Mouse (Mus musculus): Measurements from ENCODE around the gene Vipas39. TPM values are rescaled to one million over a fixed set of nuclear protein-coding genes. Genes with fewer than 3 reads are reported as not detected.

Vipas39 gene
- polyA plus RNA-seq, 1 experiment: 0.06 TPM

DNA sequence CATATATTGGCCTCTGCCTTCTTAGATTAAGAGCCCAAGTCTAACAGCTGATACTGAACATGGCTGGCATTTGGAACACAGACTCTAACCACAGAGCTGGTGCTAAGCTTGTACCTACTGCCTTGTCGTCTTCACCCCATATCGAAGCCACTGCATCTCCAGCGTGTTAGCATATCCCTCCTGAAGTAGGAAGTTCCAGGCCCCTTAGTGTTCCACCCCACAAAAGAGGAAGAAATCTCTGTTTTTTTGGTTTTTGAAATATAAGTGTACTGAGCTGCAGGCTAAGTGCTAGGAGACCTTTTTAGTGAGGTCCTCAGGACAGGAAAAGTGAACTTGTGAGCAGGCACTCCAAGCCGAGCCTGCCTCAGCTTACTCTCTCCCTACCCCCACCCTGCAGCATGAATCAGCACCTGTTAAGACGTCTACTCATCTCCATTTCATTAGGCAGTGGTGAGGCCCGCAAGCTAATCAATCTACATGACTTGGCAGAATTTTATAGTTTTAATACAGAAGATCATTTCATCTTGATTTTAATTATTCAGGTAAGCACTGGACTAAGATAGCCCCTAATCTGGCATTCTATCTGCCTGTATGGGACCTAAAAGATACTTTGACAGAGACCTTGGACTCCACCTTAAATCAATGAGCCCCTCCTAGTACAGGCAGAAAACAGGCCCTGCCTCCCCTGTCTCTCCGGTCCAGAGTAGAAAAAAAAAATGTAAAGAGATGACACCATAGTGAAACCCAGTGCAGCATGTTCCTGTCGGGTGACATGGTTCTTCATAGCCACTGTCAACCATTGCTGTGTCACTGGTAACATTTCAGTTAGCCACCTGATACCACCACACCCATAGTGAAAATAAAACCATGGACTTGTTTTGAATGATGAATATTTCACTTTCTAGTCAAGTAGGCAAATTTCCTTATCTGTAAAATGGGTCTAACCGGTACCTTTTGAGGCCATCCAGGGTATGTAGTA, 9.1 kb upstream of the Vipas39 start:
- Histone ChIP-seq H3K36me3 (ENCODE audit: control insufficient read depth) (peaks cover 70% of the 10 kb centered on the region), H3K4me1 (ENCODE audit: control insufficient read depth) (peaks cover 42% of the 10 kb centered on the region)
- TF ChIP-seq TAL1 (IDR thresholded peaks at IDR 0.05; ENCODE audit: low read length) (no peak), GATA1 (IDR thresholded peaks at IDR 0.05; ENCODE audit: low read length) (no peak)

GRCm38 (mm10) chr12:87267682-87268081, 1.6 kb upstream of the Vipas39 start:
- TF ChIP-seq GATA1 (IDR thresholded peaks at IDR 0.05; ENCODE audit: low read length) (no peak), TAL1 (IDR thresholded peaks at IDR 0.05; ENCODE audit: low read length) (no peak)
- Histone ChIP-seq H3K4me1 (ENCODE audit: control insufficient read depth) (peaks cover 32% of the 10 kb centered on the region), H3K27me3 (ENCODE audit: control insufficient read depth) (no peaks in the 10 kb centered on the region), H3K36me3 (ENCODE audit: control insufficient read depth) (peaks cover 53% of the 10 kb centered on the region), H3K4me3 (replicated peaks) (peak overlapping the region; percentile 87), H3K9me3 (ENCODE audit: control insufficient read depth, low read length) (no peaks in the 10 kb centered on the region)

More for the DNA sequence above, 9.1 kb upstream of the Vipas39 start:
- H3K4me3 ChIP-seq (replicated peaks): peak overlapping the region; percentile 10
- H3K27me3 ChIP-seq (ENCODE audit: control insufficient read depth): no peaks in the 10 kb centered on the region
- no peaks in the 10 kb centered on the region for H3K9me3 ChIP-seq (ENCODE audit: control insufficient read depth, low read length)

DNA sequence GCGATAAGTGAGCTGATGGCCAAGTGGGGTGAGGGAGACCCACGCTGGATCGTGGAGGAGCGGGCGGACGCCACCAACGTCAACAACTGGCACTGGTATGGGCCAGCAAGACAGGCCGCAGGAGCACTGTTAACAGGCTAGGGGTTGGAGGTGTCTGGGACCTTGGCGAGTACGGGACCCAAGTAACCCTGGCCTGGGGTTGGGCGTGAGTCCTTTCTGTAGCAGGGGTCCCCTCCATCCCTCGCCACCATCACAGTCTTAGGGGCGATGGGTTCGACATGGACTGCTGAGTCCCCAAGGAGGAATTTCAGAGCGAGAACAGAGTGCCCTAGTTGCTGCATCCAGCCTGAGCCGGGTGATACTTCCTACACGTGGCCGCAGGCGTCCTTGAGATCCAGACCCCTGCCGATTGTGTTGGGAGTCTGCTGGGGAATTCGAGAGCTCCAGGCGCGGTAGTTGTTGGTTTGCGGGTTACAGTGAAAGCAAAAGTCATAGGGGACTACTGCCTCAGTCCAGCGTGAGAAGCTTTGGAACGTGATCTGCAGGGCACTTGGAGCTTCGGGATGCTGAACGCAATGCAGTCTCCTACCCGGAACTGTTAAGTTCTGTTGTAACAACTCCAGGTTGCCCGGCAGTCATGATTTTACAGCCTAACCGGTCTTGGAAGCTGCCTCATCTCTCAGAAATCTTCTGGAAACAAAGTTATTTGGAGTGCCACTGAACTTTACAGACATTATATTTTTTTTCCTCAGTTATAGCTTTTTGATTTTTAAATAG, 959 bp upstream of the Vipas39 start:
- Histone ChIP-seq H3K4me3 (replicated peaks) (peak overlapping the region; percentile 87), H3K9me3 (ENCODE audit: control insufficient read depth, low read length) (no peaks in the 10 kb centered on the region), H3K36me3 (ENCODE audit: control insufficient read depth) (peaks cover 50% of the 10 kb centered on the region), H3K27me3 (ENCODE audit: control insufficient read depth) (no peaks in the 10 kb centered on the region), H3K4me1 (ENCODE audit: control insufficient read depth) (peaks cover 32% of the 10 kb centered on the region)
- TF ChIP-seq GATA1 (IDR thresholded peaks at IDR 0.05; ENCODE audit: low read length): no peak

- H3K4me3 ChIP-seq (replicated peaks): peak overlapping the region; percentile 87
- no peak for TF ChIP-seq GATA1 (IDR thresholded peaks at IDR 0.05; ENCODE audit: low read length)
- no peak for TF ChIP-seq TAL1 (IDR thresholded peaks at IDR 0.05; ENCODE audit: low read length)
- H3K27me3 ChIP-seq (ENCODE audit: control insufficient read depth): no peaks in the 10 kb centered on the region
- H3K9me3 ChIP-seq (ENCODE audit: control insufficient read depth, low read length): no peaks in the 10 kb centered on the region
- peaks cover 45% of the 10 kb centered on the region for H3K36me3 ChIP-seq (ENCODE audit: control insufficient read depth)
- H3K4me1 ChIP-seq (ENCODE audit: control insufficient read depth): peaks cover 32% of the 10 kb centered on the region
Observed at GRCm38 (mm10) chr12:87265444-87265843, 612 bp downstream of the Vipas39 start.

- Histone ChIP-seq H3K36me3 (ENCODE audit: control insufficient read depth) (peaks cover 51% of the 10 kb centered on the region), H3K4me1 (ENCODE audit: control insufficient read depth) (peaks cover 23% of the 10 kb centered on the region), H3K4me3 (replicated peaks) (no peak overlapping the region), H3K27me3 (ENCODE audit: control insufficient read depth) (no peaks in the 10 kb centered on the region), H3K9me3 (ENCODE audit: control insufficient read depth, low read length) (no peaks in the 10 kb centered on the region)
- no peak for TF ChIP-seq TAL1 (IDR thresholded peaks at IDR 0.05; ENCODE audit: low read length)
- no peak for TF ChIP-seq GATA1 (IDR thresholded peaks at IDR 0.05; ENCODE audit: low read length)
Observed at GRCm38 (mm10) chr12:87260562-87260961, 5.5 kb downstream of the Vipas39 start.

DNA sequence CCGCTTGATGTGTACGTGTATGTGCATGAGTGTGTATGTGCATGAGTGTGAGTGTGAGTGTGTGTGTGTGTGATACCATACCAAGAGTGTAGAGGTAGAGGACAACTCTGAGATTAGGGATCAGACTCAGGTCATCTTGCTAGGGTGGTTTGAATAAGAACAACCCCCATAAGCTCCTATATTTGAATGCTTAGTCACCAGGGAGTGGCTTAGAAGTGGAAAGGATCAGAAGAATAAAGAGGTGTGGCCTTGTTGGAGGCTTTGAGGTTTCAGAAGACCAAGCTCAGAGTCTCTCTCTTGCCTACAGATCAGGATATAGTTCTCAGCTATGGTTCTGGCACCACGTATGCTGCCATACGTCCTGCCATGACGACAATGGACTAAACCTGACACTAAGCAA, 9.4 kb downstream of the Vipas39 start:
- no peaks in the 10 kb centered on the region for H3K27me3 ChIP-seq (ENCODE audit: control insufficient read depth)
- peaks cover 15% of the 10 kb centered on the region for H3K4me1 ChIP-seq (ENCODE audit: control insufficient read depth)
- H3K9me3 ChIP-seq (ENCODE audit: control insufficient read depth, low read length): no peaks in the 10 kb centered on the region; the same call in 1 of the 2 replicates
- TF ChIP-seq GATA1 (IDR thresholded peaks at IDR 0.05; ENCODE audit: low read length) (no peak), TAL1 (IDR thresholded peaks at IDR 0.05; ENCODE audit: low read length) (no peak)
- no peak overlapping the region for H3K4me3 ChIP-seq (replicated peaks)
- H3K36me3 ChIP-seq (ENCODE audit: control insufficient read depth): peaks cover 66% of the 10 kb centered on the region

DNA sequence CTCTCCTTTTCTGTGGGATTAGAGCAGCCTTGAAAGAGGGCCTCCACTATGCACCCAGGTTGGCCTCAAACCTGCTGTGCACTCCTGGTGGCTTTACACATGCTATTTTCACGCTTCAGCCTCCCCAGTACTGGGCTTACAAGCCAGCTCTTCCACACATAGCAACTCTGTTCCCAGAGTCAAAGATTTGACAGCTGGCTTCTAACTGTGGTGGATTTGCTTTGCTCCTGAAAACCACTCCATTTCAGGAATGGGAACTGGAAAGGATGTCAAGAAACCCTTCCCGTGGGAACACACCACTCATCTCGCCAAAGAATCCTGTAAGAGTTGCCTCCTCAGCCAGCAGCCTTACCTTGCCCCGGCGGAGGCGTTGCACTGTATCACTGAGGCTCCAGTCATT, 12.2 kb downstream of the Vipas39 start:
- H3K27me3 ChIP-seq (ENCODE audit: control insufficient read depth): no peaks in the 10 kb centered on the region
- H3K36me3 ChIP-seq (ENCODE audit: control insufficient read depth): peaks cover 77% of the 10 kb centered on the region
- no peaks in the 10 kb centered on the region; the same call in 1 of the 2 replicates for H3K9me3 ChIP-seq (ENCODE audit: control insufficient read depth, low read length)
- H3K4me1 ChIP-seq (ENCODE audit: control insufficient read depth): peaks cover 31% of the 10 kb centered on the region
- H3K4me3 ChIP-seq (replicated peaks): no peak overlapping the region
- TF ChIP-seq TAL1 (IDR thresholded peaks at IDR 0.05; ENCODE audit: low read length) (no peak), GATA1 (IDR thresholded peaks at IDR 0.05; ENCODE audit: low read length) (no peak)

DNA sequence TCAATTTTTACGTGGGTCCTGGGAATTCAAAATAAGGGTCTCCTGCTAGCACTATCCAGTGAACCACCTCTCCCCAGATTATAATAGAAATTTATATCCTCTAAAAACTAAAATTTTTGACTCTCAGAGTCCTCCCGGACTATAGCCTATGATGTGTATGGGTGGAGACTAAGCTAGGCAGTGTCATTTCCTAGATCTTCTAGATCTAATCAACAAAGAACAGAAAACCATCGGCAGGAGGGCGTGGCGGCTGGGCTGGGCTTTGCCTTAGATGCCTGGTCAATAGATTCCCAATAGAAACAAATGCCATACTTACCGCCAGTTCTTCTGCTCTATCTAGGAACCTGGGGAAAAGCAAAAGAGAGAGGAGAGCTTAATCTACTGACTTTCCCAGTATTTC, 15.9 kb downstream of the Vipas39 start:
- Histone ChIP-seq H3K36me3 (ENCODE audit: control insufficient read depth) (peaks cover 63% of the 10 kb centered on the region), H3K4me1 (ENCODE audit: control insufficient read depth) (peaks cover 17% of the 10 kb centered on the region), H3K27me3 (ENCODE audit: control insufficient read depth) (no peaks in the 10 kb centered on the region), H3K4me3 (replicated peaks) (no peak overlapping the region), H3K9me3 (ENCODE audit: control insufficient read depth, low read length) (no peaks in the 10 kb centered on the region; the same call in 1 of the 2 replicates)
- TF ChIP-seq GATA1 (IDR thresholded peaks at IDR 0.05; ENCODE audit: low read length) (no peak), TAL1 (IDR thresholded peaks at IDR 0.05; ENCODE audit: low read length) (no peak)

DNA sequence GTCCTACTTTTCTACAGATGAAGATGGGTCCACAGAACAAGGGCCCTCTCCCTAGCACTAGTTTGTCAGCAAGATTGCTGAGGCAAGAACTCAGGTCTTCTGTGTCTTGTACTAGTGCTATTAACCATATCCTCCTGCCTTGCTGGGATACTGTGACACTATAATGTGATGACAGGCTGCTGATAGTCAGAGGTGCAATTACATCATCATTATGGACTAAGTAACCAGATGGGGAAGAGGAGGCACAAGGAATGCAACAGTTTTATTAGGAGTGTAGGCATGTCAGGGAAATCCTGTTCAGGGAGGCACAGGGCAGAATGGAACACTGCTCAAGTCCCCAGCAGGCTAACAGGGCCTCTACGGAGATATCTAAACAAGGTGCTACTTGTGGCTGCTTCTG, 27.4 kb downstream of the Vipas39 start, which contains the start of gene Noxred1:
TSS of gene Noxred1 (minus strand) at position 101 of the 400 bp plus-strand sequence.
- TF ChIP-seq TAL1 (IDR thresholded peaks at IDR 0.05; ENCODE audit: low read length): no peak
- TF ChIP-seq GATA1 (IDR thresholded peaks at IDR 0.05; ENCODE audit: low read length): no peak
- Histone ChIP-seq H3K27me3 (ENCODE audit: control insufficient read depth) (no peaks in the 10 kb centered on the region), H3K9me3 (ENCODE audit: control insufficient read depth, low read length) (no peaks in the 10 kb centered on the region), H3K36me3 (ENCODE audit: control insufficient read depth) (peaks cover 38% of the 10 kb centered on the region), H3K4me3 (replicated peaks) (no peak within 1 kb of the TSS), H3K4me1 (ENCODE audit: control insufficient read depth) (no peaks in the 10 kb centered on the region)

Measured in erythroblast, embryonic 14.5 days (primary cell).